Comparison of ENCODE assay signal across 28 mouse cellular contexts in genomic region chr10:128996523-128997040, GRCm38 (mm10). TPM values are rescaled to one million over a fixed set of nuclear protein-coding genes. Genes with fewer than 3 reads are reported as not detected.
DNase-seq lines count a peak whose midpoint lies in the region; ATAC-seq lines count a peak whose summit lies in the region.
"Had no signal": no experiment of that assay in that cellular context is flagged by ENCODE, and none has a peak within 500 bp of the region (broad histone marks: within the 10 kb centered on the region; RNA-seq: fewer than 3 reads in every experiment).

No protein-coding gene starts in this region.

- no peaks in the 10 kb centered on the region for H3K4me1 ChIP-seq in forebrain, embryonic 13.5 days
- H3K4me1 ChIP-seq in forebrain, embryonic 15.5 days: no peaks in the 10 kb centered on the region
- no peaks in the 10 kb centered on the region for H3K4me1 ChIP-seq in intestine, embryonic 14.5 days (replicated peaks; ENCODE audit: control insufficient read depth, insufficient read depth, low read length)
- H3K4me1 ChIP-seq in intestine, embryonic 16.5 days (ENCODE audit: control insufficient read depth, insufficient read depth, low read length): no peaks in the 10 kb centered on the region
- no peaks in the 10 kb centered on the region for H3K4me1 ChIP-seq in midbrain, embryonic 11.5 days (ENCODE audit: control insufficient read depth, insufficient read depth, low read length)
- H3K4me1 ChIP-seq in midbrain, embryonic 15.5 days: no peaks in the 10 kb centered on the region
- H3K4me1 ChIP-seq in midbrain, embryonic 14.5 days (ENCODE audit: control insufficient read depth, insufficient read depth, low read length): no peaks in the 10 kb centered on the region
- H3K4me1 ChIP-seq: stomach, embryonic 15.5 days had no signal

- H3K27ac ChIP-seq in forebrain, embryonic 13.5 days: no peak overlapping the region
- H3K27ac ChIP-seq in forebrain, embryonic 15.5 days (replicated peaks): no peak overlapping the region
- H3K27ac ChIP-seq in intestine, embryonic 14.5 days (ENCODE audit: low read depth): no peak overlapping the region
- H3K27ac ChIP-seq in intestine, embryonic 16.5 days (ENCODE audit: low read length): no peak overlapping the region
- H3K27ac ChIP-seq in midbrain, embryonic 11.5 days (ENCODE audit: low read depth, low read length): no peak overlapping the region
- no peak overlapping the region for H3K27ac ChIP-seq in midbrain, embryonic 15.5 days
- H3K27ac ChIP-seq in midbrain, embryonic 14.5 days (replicated peaks; ENCODE audit: low read depth, low read length): no peak overlapping the region
- H3K27ac ChIP-seq: left cerebral cortex, adult 2 months; stomach, embryonic 15.5 days had no signal

- 0 out of 2 replicates have a peak, but pooled peaks have one; percentile 24 for ATAC-seq in forebrain, embryonic 13.5 days
- no peak for ATAC-seq in forebrain, embryonic 15.5 days (replicated peaks)
- 0 out of 2 replicates have a peak, but pooled peaks have one; percentile 40 for ATAC-seq in intestine, embryonic 14.5 days (replicated peaks; ENCODE audit: low FRiP score, low TSS enrichment, low read depth)
- ATAC-seq in intestine, embryonic 16.5 days: no peak
- peak; percentile 35; the same call in 1 of the 2 replicates for ATAC-seq in midbrain, embryonic 11.5 days (ENCODE audit: low FRiP score)
- ATAC-seq in midbrain, embryonic 15.5 days (replicated peaks): no peak
- peak; percentile 40; the same call in 1 of the 2 replicates for ATAC-seq in midbrain, embryonic 14.5 days (ENCODE audit: low FRiP score, low TSS enrichment)
- no peak for ATAC-seq in erythroid progenitor cell, adult 5-6 weeks (replicated peaks; ENCODE audit: low FRiP score, poor library complexity, severe bottlenecking)
- ATAC-seq: activated CD4-positive, CD25-positive, alpha-beta regulatory T cell, adult 4 months; forebrain, embryonic 14.5 days had no signal

- H3K36me3 ChIP-seq in forebrain, embryonic 13.5 days (ENCODE audit: poor library complexity, severe bottlenecking): no peaks in the 10 kb centered on the region
- no peaks in the 10 kb centered on the region for H3K36me3 ChIP-seq in forebrain, embryonic 15.5 days
- H3K36me3 ChIP-seq in intestine, embryonic 14.5 days (ENCODE audit: control insufficient read depth, insufficient read depth, low read length): no peaks in the 10 kb centered on the region
- no peaks in the 10 kb centered on the region for H3K36me3 ChIP-seq in intestine, embryonic 16.5 days (ENCODE audit: control insufficient read depth, insufficient read depth, low read length)
- H3K36me3 ChIP-seq in midbrain, embryonic 11.5 days (ENCODE audit: control insufficient read depth, insufficient read depth, low read length): no peaks in the 10 kb centered on the region
- no peaks in the 10 kb centered on the region for H3K36me3 ChIP-seq in midbrain, embryonic 15.5 days (replicated peaks)
- H3K36me3 ChIP-seq in midbrain, embryonic 14.5 days (ENCODE audit: control insufficient read depth, insufficient read depth, low read length): no peaks in the 10 kb centered on the region
- H3K36me3 ChIP-seq: G1E; stomach, embryonic 15.5 days had no signal

- no peak overlapping the region for H3K4me3 ChIP-seq in forebrain, embryonic 13.5 days
- no peak overlapping the region for H3K4me3 ChIP-seq in forebrain, embryonic 15.5 days
- H3K4me3 ChIP-seq in intestine, embryonic 14.5 days (ENCODE audit: low read depth, low read length): no peak overlapping the region
- H3K4me3 ChIP-seq in intestine, embryonic 16.5 days (ENCODE audit: low read length): no peak overlapping the region
- H3K4me3 ChIP-seq in midbrain, embryonic 11.5 days (ENCODE audit: low read depth, low read length): no peak overlapping the region
- H3K4me3 ChIP-seq in midbrain, embryonic 15.5 days: no peak overlapping the region
- no peak overlapping the region for H3K4me3 ChIP-seq in midbrain, embryonic 14.5 days (replicated peaks; ENCODE audit: low read depth, low read length)
- H3K4me3 ChIP-seq: left cerebral cortex, adult 2 months; stomach, embryonic 15.5 days had no signal

- 79% methylated on average over 4 of the region's 4 CpGs for WGBS in forebrain, embryonic 13.5 days
- 78% methylated on average over 4 of the region's 4 CpGs for WGBS in forebrain, embryonic 15.5 days
- WGBS in intestine, embryonic 14.5 days: 72% methylated on average over 4 of the region's 4 CpGs
- 75% methylated on average over 4 of the region's 4 CpGs for WGBS in intestine, embryonic 16.5 days
- 80% methylated on average over 4 of the region's 4 CpGs for WGBS in midbrain, embryonic 11.5 days
- 80% methylated on average over 4 of the region's 4 CpGs for WGBS in midbrain, embryonic 15.5 days
- 79% methylated on average over 4 of the region's 4 CpGs for WGBS in midbrain, embryonic 14.5 days

- DNase-seq in intestine, embryonic 14.5 days (ENCODE audit: low spot score): no peak
- DNase-seq in midbrain, embryonic 11.5 days (ENCODE audit: low spot score, missing footprints): no peak
- DNase-seq in midbrain, embryonic 14.5 days: no peak
- DNase-seq: adrenal gland, postnatal 14 days; cerebellum, adult 9-11 months; gastrocnemius, postnatal 14 days; heart, postnatal 10 days; kidney, postnatal 4 days; layer of hippocampus, adult 9-11 months; left cerebral cortex, postnatal 4 days; lung, postnatal 14 days; right cerebral cortex, postnatal 25 days; thymus, adult 18-20 months had no signal

- no peak overlapping the region for H3K9ac ChIP-seq in forebrain, embryonic 13.5 days
- no peak overlapping the region for H3K9ac ChIP-seq in forebrain, embryonic 15.5 days (replicated peaks)
- H3K9ac ChIP-seq in intestine, embryonic 14.5 days (ENCODE audit: low read length): no peak overlapping the region
- H3K9ac ChIP-seq in intestine, embryonic 16.5 days (ENCODE audit: low read depth, low read length): no peak overlapping the region
- H3K9ac ChIP-seq in midbrain, embryonic 11.5 days (ENCODE audit: low read length): no peak overlapping the region
- H3K9ac ChIP-seq in midbrain, embryonic 15.5 days: no peak overlapping the region
- H3K9ac ChIP-seq in midbrain, embryonic 14.5 days (replicated peaks; ENCODE audit: low read length): no peak overlapping the region
- H3K9ac ChIP-seq: stomach, embryonic 15.5 days had no signal

- H3K27me3 ChIP-seq in forebrain, embryonic 13.5 days: no peaks in the 10 kb centered on the region
- no peaks in the 10 kb centered on the region for H3K27me3 ChIP-seq in forebrain, embryonic 15.5 days
- H3K27me3 ChIP-seq in intestine, embryonic 14.5 days (replicated peaks; ENCODE audit: control insufficient read depth, insufficient read depth, low read length): no peaks in the 10 kb centered on the region
- H3K27me3 ChIP-seq in intestine, embryonic 16.5 days (replicated peaks; ENCODE audit: control insufficient read depth, insufficient read depth, low read length): no peaks in the 10 kb centered on the region
- H3K27me3 ChIP-seq in midbrain, embryonic 11.5 days (ENCODE audit: control insufficient read depth, insufficient read depth, low read length): no peaks in the 10 kb centered on the region
- H3K27me3 ChIP-seq in midbrain, embryonic 15.5 days (replicated peaks): no peaks in the 10 kb centered on the region
- no peaks in the 10 kb centered on the region for H3K27me3 ChIP-seq in midbrain, embryonic 14.5 days (ENCODE audit: control insufficient read depth, insufficient read depth, low read length)
- H3K27me3 ChIP-seq: stomach, embryonic 15.5 days had no signal

- no peak overlapping the region for H3K4me2 ChIP-seq in forebrain, embryonic 13.5 days
- no peak overlapping the region for H3K4me2 ChIP-seq in forebrain, embryonic 15.5 days (replicated peaks)
- H3K4me2 ChIP-seq in intestine, embryonic 14.5 days (ENCODE audit: low read length): no peak overlapping the region
- no peak overlapping the region for H3K4me2 ChIP-seq in intestine, embryonic 16.5 days (ENCODE audit: low read depth, low read length)
- no peak overlapping the region for H3K4me2 ChIP-seq in midbrain, embryonic 11.5 days
- H3K4me2 ChIP-seq in midbrain, embryonic 15.5 days: no peak overlapping the region
- no peak overlapping the region for H3K4me2 ChIP-seq in midbrain, embryonic 14.5 days (ENCODE audit: low read length)
- H3K4me2 ChIP-seq: stomach, embryonic 15.5 days had no signal

- H3K9me3 ChIP-seq in forebrain, embryonic 13.5 days (replicated peaks): no peaks in the 10 kb centered on the region
- H3K9me3 ChIP-seq in forebrain, embryonic 15.5 days: no peaks in the 10 kb centered on the region
- no peaks in the 10 kb centered on the region for H3K9me3 ChIP-seq in intestine, embryonic 14.5 days (ENCODE audit: control insufficient read depth, low read length)
- H3K9me3 ChIP-seq in intestine, embryonic 16.5 days (ENCODE audit: control insufficient read depth, low read length): no peaks in the 10 kb centered on the region
- H3K9me3 ChIP-seq in midbrain, embryonic 11.5 days (ENCODE audit: control insufficient read depth, low read length): no peaks in the 10 kb centered on the region
- H3K9me3 ChIP-seq in midbrain, embryonic 15.5 days: no peaks in the 10 kb centered on the region
- H3K9me3 ChIP-seq in midbrain, embryonic 14.5 days (ENCODE audit: control insufficient read depth, low read length): no peaks in the 10 kb centered on the region
- H3K9me3 ChIP-seq: G1E; stomach, embryonic 15.5 days had no signal

RNA-seq across cellular contexts. Expression of gene Olfr9, which starts 7.4 kb away (rescaled TPM):
- polyA plus RNA-seq in forebrain, embryonic 13.5 days (2015; fragmentation: Nextera tagmentation; extraction: Ambion mirVana): not detected in 2 replicates
- polyA plus RNA-seq in forebrain, embryonic 15.5 days (2015; fragmentation: Nextera tagmentation; extraction: Ambion mirVana): not detected in 2 replicates
- not detected in 2 replicates for polyA plus RNA-seq in intestine, embryonic 14.5 days (2014; fragmentation: Nextera tagmentation; extraction: Ambion mirVana)
- polyA plus RNA-seq in intestine, embryonic 16.5 days (2015; fragmentation: Nextera tagmentation; extraction: Ambion mirVana): not detected in 2 replicates
- polyA plus RNA-seq in midbrain, embryonic 11.5 days (2014; fragmentation: Nextera tagmentation; extraction: Ambion mirVana): not detected in 2 replicates
- polyA plus RNA-seq in midbrain, embryonic 15.5 days (2015; fragmentation: Nextera tagmentation; extraction: Ambion mirVana): not detected in 2 replicates
- polyA plus RNA-seq in midbrain, embryonic 14.5 days (2014; fragmentation: Nextera tagmentation; extraction: Ambion mirVana): not detected in 2 replicates
- total RNA-seq in erythroid progenitor cell, adult 5-6 weeks (2015; ENCODE audit: low replicate concordance): not detected in 2 replicates
- total RNA-seq in erythroid progenitor cell, adult 5-6 weeks (2017; ENCODE audit: low replicate concordance): not detected in 2 replicates
- total RNA-seq: adrenal gland, postnatal 14 days; gastrocnemius, postnatal 14 days; heart, postnatal 10 days; left cerebral cortex, adult 2 months; left cerebral cortex, postnatal 4 days; megakaryocyte-erythroid progenitor cell, adult 5-6 weeks had no signal
- polyA plus RNA-seq: activated CD4-positive, CD25-positive, alpha-beta regulatory T cell, adult 4 months; brain, embryonic 14.5 days; forebrain, embryonic 14.5 days; G1E; kidney, embryonic 14.5 days; liver, embryonic 16.5 days; spleen, adult 2 months; stomach, embryonic 15.5 days had no signal

RNA-seq across cellular contexts. Expression of gene Olfr763, which starts 14.0 kb away (rescaled TPM):
- polyA plus RNA-seq in forebrain, embryonic 13.5 days (2015; fragmentation: Nextera tagmentation; extraction: Ambion mirVana): not detected in 2 replicates
- not detected in 2 replicates for polyA plus RNA-seq in forebrain, embryonic 15.5 days (2015; fragmentation: Nextera tagmentation; extraction: Ambion mirVana)
- not detected in 2 replicates for polyA plus RNA-seq in intestine, embryonic 14.5 days (2014; fragmentation: Nextera tagmentation; extraction: Ambion mirVana)
- not detected in 2 replicates for polyA plus RNA-seq in intestine, embryonic 16.5 days (2015; fragmentation: Nextera tagmentation; extraction: Ambion mirVana)
- polyA plus RNA-seq in midbrain, embryonic 11.5 days (2014; fragmentation: Nextera tagmentation; extraction: Ambion mirVana): not detected in 2 replicates
- not detected in 2 replicates for polyA plus RNA-seq in midbrain, embryonic 15.5 days (2015; fragmentation: Nextera tagmentation; extraction: Ambion mirVana)
- not detected in 2 replicates for polyA plus RNA-seq in midbrain, embryonic 14.5 days (2014; fragmentation: Nextera tagmentation; extraction: Ambion mirVana)
- not detected in 2 replicates for total RNA-seq in erythroid progenitor cell, adult 5-6 weeks (2015; ENCODE audit: low replicate concordance)
- not detected in 2 replicates for total RNA-seq in erythroid progenitor cell, adult 5-6 weeks (2017; ENCODE audit: low replicate concordance)
- total RNA-seq: adrenal gland, postnatal 14 days; G1E; gastrocnemius, postnatal 14 days; heart, postnatal 10 days; left cerebral cortex, adult 2 months; left cerebral cortex, postnatal 4 days; megakaryocyte-erythroid progenitor cell, adult 5-6 weeks had no signal
- polyA plus RNA-seq: activated CD4-positive, CD25-positive, alpha-beta regulatory T cell, adult 4 months; brain, embryonic 14.5 days; forebrain, embryonic 14.5 days; G1E; kidney, embryonic 14.5 days; liver, embryonic 16.5 days; spleen, adult 2 months; stomach, embryonic 15.5 days had no signal

RNA-seq across cellular contexts. Expression of gene Mettl7b, which starts 35.8 kb away (rescaled TPM):
- polyA plus RNA-seq in forebrain, embryonic 13.5 days (2015; fragmentation: Nextera tagmentation; extraction: Ambion mirVana): not detected in 2 replicates
- polyA plus RNA-seq in forebrain, embryonic 15.5 days (2015; fragmentation: Nextera tagmentation; extraction: Ambion mirVana): not detected in 2 replicates
- polyA plus RNA-seq in intestine, embryonic 14.5 days (2014; fragmentation: Nextera tagmentation; extraction: Ambion mirVana): 1.2 and 2.4 TPM in 2 replicates
- 23.2 and 28.6 TPM in 2 replicates for polyA plus RNA-seq in intestine, embryonic 16.5 days (2015; fragmentation: Nextera tagmentation; extraction: Ambion mirVana)
- polyA plus RNA-seq in midbrain, embryonic 11.5 days (2014; fragmentation: Nextera tagmentation; extraction: Ambion mirVana): not detected in 2 replicates
- not detected in 2 replicates for polyA plus RNA-seq in midbrain, embryonic 15.5 days (2015; fragmentation: Nextera tagmentation; extraction: Ambion mirVana)
- not detected in 2 replicates for polyA plus RNA-seq in midbrain, embryonic 14.5 days (2014; fragmentation: Nextera tagmentation; extraction: Ambion mirVana)
- not detected in 2 replicates for total RNA-seq in erythroid progenitor cell, adult 5-6 weeks (2015; ENCODE audit: low replicate concordance)
- total RNA-seq in erythroid progenitor cell, adult 5-6 weeks (2017; ENCODE audit: low replicate concordance): not detected in 2 replicates
- total RNA-seq: G1E; heart, postnatal 10 days; left cerebral cortex, adult 2 months; left cerebral cortex, postnatal 4 days; megakaryocyte-erythroid progenitor cell, adult 5-6 weeks had no signal
- polyA plus RNA-seq: activated CD4-positive, CD25-positive, alpha-beta regulatory T cell, adult 4 months; forebrain, embryonic 14.5 days; G1E; spleen, adult 2 months had no signal

RNA-seq across cellular contexts. Expression of gene Olfr764-ps1, which starts 43.1 kb away (rescaled TPM):
- not detected in 2 replicates for polyA plus RNA-seq in forebrain, embryonic 13.5 days (2015; fragmentation: Nextera tagmentation; extraction: Ambion mirVana)
- polyA plus RNA-seq in forebrain, embryonic 15.5 days (2015; fragmentation: Nextera tagmentation; extraction: Ambion mirVana): not detected in 2 replicates
- not detected in 2 replicates for polyA plus RNA-seq in intestine, embryonic 14.5 days (2014; fragmentation: Nextera tagmentation; extraction: Ambion mirVana)
- not detected in 2 replicates for polyA plus RNA-seq in intestine, embryonic 16.5 days (2015; fragmentation: Nextera tagmentation; extraction: Ambion mirVana)
- not detected in 2 replicates for polyA plus RNA-seq in midbrain, embryonic 11.5 days (2014; fragmentation: Nextera tagmentation; extraction: Ambion mirVana)
- not detected in 2 replicates for polyA plus RNA-seq in midbrain, embryonic 15.5 days (2015; fragmentation: Nextera tagmentation; extraction: Ambion mirVana)
- polyA plus RNA-seq in midbrain, embryonic 14.5 days (2014; fragmentation: Nextera tagmentation; extraction: Ambion mirVana): not detected in 2 replicates
- not detected in 2 replicates for total RNA-seq in erythroid progenitor cell, adult 5-6 weeks (2015; ENCODE audit: low replicate concordance)
- not detected in 2 replicates for total RNA-seq in erythroid progenitor cell, adult 5-6 weeks (2017; ENCODE audit: low replicate concordance)
- total RNA-seq: adrenal gland, postnatal 14 days; gastrocnemius, postnatal 14 days; heart, postnatal 10 days; left cerebral cortex, adult 2 months; left cerebral cortex, postnatal 4 days; megakaryocyte-erythroid progenitor cell, adult 5-6 weeks had no signal
- polyA plus RNA-seq: activated CD4-positive, CD25-positive, alpha-beta regulatory T cell, adult 4 months; brain, embryonic 14.5 days; forebrain, embryonic 14.5 days; G1E; kidney, embryonic 14.5 days; liver, embryonic 16.5 days; spleen, adult 2 months; stomach, embryonic 15.5 days had no signal

RNA-seq across cellular contexts. Expression of gene Olfr765, which starts 53.2 kb away (rescaled TPM):
- not detected in 2 replicates for polyA plus RNA-seq in forebrain, embryonic 13.5 days (2015; fragmentation: Nextera tagmentation; extraction: Ambion mirVana)
- polyA plus RNA-seq in forebrain, embryonic 15.5 days (2015; fragmentation: Nextera tagmentation; extraction: Ambion mirVana): not detected in 2 replicates
- not detected in 2 replicates for polyA plus RNA-seq in intestine, embryonic 14.5 days (2014; fragmentation: Nextera tagmentation; extraction: Ambion mirVana)
- polyA plus RNA-seq in intestine, embryonic 16.5 days (2015; fragmentation: Nextera tagmentation; extraction: Ambion mirVana): not detected in 2 replicates
- not detected in 2 replicates for polyA plus RNA-seq in midbrain, embryonic 11.5 days (2014; fragmentation: Nextera tagmentation; extraction: Ambion mirVana)
- polyA plus RNA-seq in midbrain, embryonic 15.5 days (2015; fragmentation: Nextera tagmentation; extraction: Ambion mirVana): not detected in 2 replicates
- polyA plus RNA-seq in midbrain, embryonic 14.5 days (2014; fragmentation: Nextera tagmentation; extraction: Ambion mirVana): not detected in 2 replicates
- total RNA-seq in erythroid progenitor cell, adult 5-6 weeks (2015; ENCODE audit: low replicate concordance): not detected in 2 replicates
- not detected in 2 replicates for total RNA-seq in erythroid progenitor cell, adult 5-6 weeks (2017; ENCODE audit: low replicate concordance)
- total RNA-seq: adrenal gland, postnatal 14 days; gastrocnemius, postnatal 14 days; heart, postnatal 10 days; left cerebral cortex, adult 2 months; left cerebral cortex, postnatal 4 days; megakaryocyte-erythroid progenitor cell, adult 5-6 weeks had no signal
- polyA plus RNA-seq: activated CD4-positive, CD25-positive, alpha-beta regulatory T cell, adult 4 months; brain, embryonic 14.5 days; forebrain, embryonic 14.5 days; G1E; kidney, embryonic 14.5 days; liver, embryonic 16.5 days; spleen, adult 2 months; stomach, embryonic 15.5 days had no signal

Comparison
In these comparisons a context has a peak if more than half of its experiments do, and no peak if none do; other contexts are left out.
1. ATAC-seq: peak in forebrain, embryonic 13.5 days (single experiment), intestine, embryonic 14.5 days (single experiment), midbrain, embryonic 11.5 days (single experiment) and midbrain, embryonic 14.5 days (single experiment); none in forebrain, embryonic 15.5 days (single experiment), intestine, embryonic 16.5 days (single experiment), midbrain, embryonic 15.5 days (single experiment) and erythroid progenitor cell, adult 5-6 weeks (single experiment).